Mouse (Mus musculus): Measurements from ENCODE around the gene Chchd10. TPM values are rescaled to one million over a fixed set of nuclear protein-coding genes. Genes with fewer than 3 reads are reported as not detected.

Chchd10 gene
- polyA plus RNA-seq, 1 experiment = 40.4 TPM

DNA sequence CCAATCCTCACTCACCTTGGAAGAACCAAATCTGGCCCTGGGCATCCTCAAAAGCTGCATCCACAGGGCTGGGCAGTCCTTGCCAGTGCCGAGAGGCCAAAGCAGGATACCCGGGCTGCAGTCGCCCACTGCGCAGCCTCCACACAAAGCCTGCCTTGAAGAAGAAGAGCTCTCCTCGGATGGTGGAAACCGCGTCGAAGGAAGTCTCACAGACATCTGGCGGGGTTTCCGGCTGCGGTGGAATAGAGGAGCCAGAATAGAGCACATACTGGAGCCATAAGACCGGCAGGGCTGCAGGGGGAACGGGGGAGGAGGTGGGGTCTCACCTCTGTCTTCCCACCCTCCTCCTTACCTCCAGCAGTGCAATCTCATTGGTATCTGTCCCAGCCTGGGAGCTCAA, 6.5 kb upstream of the Chchd10 start:
- DNase-seq (ENCODE audit: low read depth) = no peak
- TF ChIP-seq POLR2A (IDR thresholded peaks at IDR 0.05; ENCODE audit: borderline replicate concordance, extremely low read depth, insufficient read depth, insufficient read length, poor library complexity, severe bottlenecking) (no peak), CTCF (IDR thresholded peaks at IDR 0.05; ENCODE audit: borderline replicate concordance, extremely low read depth, insufficient read depth, insufficient read length) (no peak)

GRCm38 (mm10) chr10:75930304-75930703, 2.6 kb upstream of the Chchd10 start:
- TF ChIP-seq CTCF (IDR thresholded peaks at IDR 0.05; ENCODE audit: borderline replicate concordance, extremely low read depth, insufficient read depth, insufficient read length) = no peak
- TF ChIP-seq POLR2A (IDR thresholded peaks at IDR 0.05; ENCODE audit: borderline replicate concordance, extremely low read depth, insufficient read depth, insufficient read length, poor library complexity, severe bottlenecking) = no peak
- peak; percentile 60 for DNase-seq (ENCODE audit: low read depth)

DNA sequence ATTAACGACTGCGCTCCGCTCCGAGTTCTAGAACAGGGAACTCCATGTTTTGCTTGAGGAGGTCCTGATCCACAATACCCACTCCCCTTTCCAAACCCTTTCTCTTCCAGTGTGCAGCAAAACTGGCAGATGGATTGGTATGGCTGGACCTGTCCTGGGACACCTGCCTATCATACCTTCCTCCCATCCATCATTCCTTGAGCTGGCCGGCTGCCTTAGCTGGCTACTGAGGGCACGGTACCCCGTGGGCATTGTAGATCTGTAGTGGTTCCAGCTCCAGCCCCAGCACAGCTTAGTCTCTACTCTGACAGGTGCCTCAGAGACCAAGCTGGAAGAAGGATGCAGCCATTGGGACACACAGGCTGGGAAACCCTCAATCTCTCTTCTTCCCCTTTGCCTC, 1.6 kb upstream of the Chchd10 start:
- TF ChIP-seq CTCF (IDR thresholded peaks at IDR 0.05; ENCODE audit: borderline replicate concordance, extremely low read depth, insufficient read depth, insufficient read length) = no peak
- no peak for TF ChIP-seq POLR2A (IDR thresholded peaks at IDR 0.05; ENCODE audit: borderline replicate concordance, extremely low read depth, insufficient read depth, insufficient read length, poor library complexity, severe bottlenecking)
- no peak for DNase-seq (ENCODE audit: low read depth)

GRCm38 (mm10) chr10:75932081-75932678, 750 bp upstream of the Chchd10 start:
- DNase-seq (ENCODE audit: low read depth) = peak; percentile 68

DNA sequence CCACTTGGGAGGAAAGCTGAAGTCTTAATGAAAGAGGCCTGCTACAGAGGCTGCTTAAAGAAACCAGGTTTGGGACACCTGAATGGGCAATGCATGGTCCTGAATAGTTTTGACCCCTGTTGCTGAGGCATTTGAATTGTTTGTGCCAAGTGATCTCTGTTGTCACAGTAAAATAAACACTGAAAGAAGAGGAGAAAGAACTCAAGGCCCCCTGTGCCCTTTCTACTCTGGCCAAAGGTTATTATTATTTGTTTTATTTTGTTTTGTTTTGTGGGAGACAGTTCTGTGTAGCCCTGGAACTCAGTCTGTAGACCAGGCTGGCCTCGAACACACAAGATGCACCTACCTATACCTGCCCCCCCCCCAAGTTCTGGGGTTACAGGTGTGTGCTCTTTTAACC, 2.1 kb downstream of the Chchd10 start:
- no peak for DNase-seq (ENCODE audit: low read depth)
- TF ChIP-seq CTCF (IDR thresholded peaks at IDR 0.05; ENCODE audit: borderline replicate concordance, extremely low read depth, insufficient read depth, insufficient read length) (no peak), POLR2A (IDR thresholded peaks at IDR 0.05; ENCODE audit: borderline replicate concordance, extremely low read depth, insufficient read depth, insufficient read length, poor library complexity, severe bottlenecking) (no peak)

More at GRCm38 (mm10) chr10:75932081-75932678, 750 bp upstream of the Chchd10 start:
- TF ChIP-seq CTCF (IDR thresholded peaks at IDR 0.05; ENCODE audit: borderline replicate concordance, extremely low read depth, insufficient read depth, insufficient read length) = no peak
- no peak for TF ChIP-seq POLR2A (IDR thresholded peaks at IDR 0.05; ENCODE audit: borderline replicate concordance, extremely low read depth, insufficient read depth, insufficient read length, poor library complexity, severe bottlenecking)

GRCm38 (mm10) chr10:75935680-75936541, 3.0 kb downstream of the Chchd10 start, which contains the start of gene Mmp11:
TSS of gene Mmp11 (minus strand) at chr10:75936496.
- TF ChIP-seq POLR2A (IDR thresholded peaks at IDR 0.05; ENCODE audit: borderline replicate concordance, extremely low read depth, insufficient read depth, insufficient read length, poor library complexity, severe bottlenecking) (no peak), CTCF (IDR thresholded peaks at IDR 0.05; ENCODE audit: borderline replicate concordance, extremely low read depth, insufficient read depth, insufficient read length) (no peak)
- peak; percentile 82 for DNase-seq (ENCODE audit: low read depth)

DNA sequence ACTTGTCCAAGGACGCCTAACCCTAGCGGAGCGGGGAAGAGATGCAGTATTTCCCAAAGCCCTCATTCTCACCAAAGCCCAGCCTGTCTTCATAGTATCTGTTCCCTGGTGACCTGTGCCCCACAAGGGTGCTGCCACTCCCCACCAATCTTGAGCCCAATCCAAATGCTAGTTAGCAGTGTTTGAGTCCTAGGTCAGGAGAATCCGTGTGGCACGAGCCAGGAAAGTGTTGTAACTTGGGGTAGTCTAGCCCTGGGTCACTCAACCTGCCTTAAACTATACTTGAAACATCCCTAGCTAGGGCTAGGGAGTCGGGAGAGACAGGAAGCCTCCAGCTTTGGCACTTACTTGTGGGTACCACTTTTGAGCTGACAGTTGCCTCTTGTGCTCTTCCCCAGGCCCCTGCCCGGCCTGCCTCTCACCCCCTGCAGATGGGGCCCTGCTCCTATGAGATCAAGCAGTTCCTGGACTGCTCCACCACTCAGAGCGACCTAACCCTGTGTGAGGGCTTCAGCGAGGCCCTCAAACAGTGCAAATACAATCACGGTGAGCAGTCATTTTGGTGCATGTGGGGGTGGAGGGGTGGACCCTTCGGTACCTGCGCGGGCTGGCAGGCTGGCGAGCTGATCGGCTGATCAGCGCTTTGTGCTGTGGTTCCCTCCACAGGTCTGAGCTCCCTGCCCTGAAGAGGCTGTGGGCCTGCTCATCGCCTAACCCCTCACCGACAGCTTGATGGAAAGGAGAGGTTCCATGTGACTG, 4.2 kb downstream of the Chchd10 start:
- TF ChIP-seq CTCF (IDR thresholded peaks at IDR 0.05; ENCODE audit: borderline replicate concordance, extremely low read depth, insufficient read depth, insufficient read length) (no peak), POLR2A (IDR thresholded peaks at IDR 0.05; ENCODE audit: borderline replicate concordance, extremely low read depth, insufficient read depth, insufficient read length, poor library complexity, severe bottlenecking) (no peak)
- DNase-seq (ENCODE audit: low read depth) = no peak

- no peak for DNase-seq (ENCODE audit: low read depth)
- TF ChIP-seq CTCF (IDR thresholded peaks at IDR 0.05; ENCODE audit: borderline replicate concordance, extremely low read depth, insufficient read depth, insufficient read length) (no peak), POLR2A (IDR thresholded peaks at IDR 0.05; ENCODE audit: borderline replicate concordance, extremely low read depth, insufficient read depth, insufficient read length, poor library complexity, severe bottlenecking) (no peak)
Observed at GRCm38 (mm10) chr10:75937851-75938643, 5.1 kb downstream of the Chchd10 start.

DNA sequence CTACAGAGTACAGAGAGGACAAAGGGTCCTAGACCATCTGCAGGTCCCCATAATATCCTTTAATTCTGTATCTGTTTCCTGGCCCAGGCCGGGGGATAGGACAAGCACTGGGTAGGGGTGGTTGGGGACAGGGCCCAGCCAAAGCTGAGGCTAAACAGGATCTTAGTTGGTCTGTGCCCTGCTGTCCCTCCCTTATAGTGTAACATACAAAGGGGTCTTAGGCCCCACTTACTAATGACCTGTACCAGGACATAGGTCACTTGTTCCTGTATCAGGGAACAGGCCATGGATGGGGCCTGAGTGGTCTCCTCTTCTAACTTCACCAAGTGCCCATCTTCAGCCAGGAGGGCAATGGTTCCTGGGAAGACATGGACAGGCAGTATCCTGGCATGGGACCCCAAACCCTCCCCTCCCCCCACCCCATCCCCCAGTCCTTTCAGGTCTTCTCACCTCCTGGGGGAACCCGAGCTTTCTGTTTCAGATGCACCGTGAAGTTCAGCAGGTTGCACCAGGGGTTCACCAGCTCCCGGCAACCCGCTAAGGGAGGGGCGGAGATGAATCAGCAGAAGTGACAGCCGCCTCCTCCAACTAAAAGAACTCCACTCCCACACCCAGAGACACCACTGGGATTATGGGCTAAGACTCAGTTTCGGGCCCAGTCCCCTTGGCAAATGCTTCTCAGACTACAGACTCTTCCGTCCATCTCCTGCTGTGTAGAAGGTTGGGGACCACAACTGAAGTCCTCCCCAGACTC, 6.7 kb downstream of the Chchd10 start:
- no peak for DNase-seq (ENCODE audit: low read depth)
- TF ChIP-seq POLR2A (IDR thresholded peaks at IDR 0.05; ENCODE audit: borderline replicate concordance, extremely low read depth, insufficient read depth, insufficient read length, poor library complexity, severe bottlenecking) (no peak), CTCF (IDR thresholded peaks at IDR 0.05; ENCODE audit: borderline replicate concordance, extremely low read depth, insufficient read depth, insufficient read length) (no peak)

GRCm38 (mm10) chr10:75940520-75940919, 7.6 kb downstream of the Chchd10 start, which contains the start of gene Gm867:
TSS of gene Gm867 (minus strand) at chr10:75940672.
- TF ChIP-seq CTCF (IDR thresholded peaks at IDR 0.05; ENCODE audit: borderline replicate concordance, extremely low read depth, insufficient read depth, insufficient read length) = no peak
- no peak for DNase-seq (ENCODE audit: low read depth)
